Mouse (Mus musculus) left cerebral cortex, adult 9 months (tissue): ENCODE measurements at regions not wholly inside any gene's neighbourhood (a gene's known extent, or its start where the extent isn't known, plus 50 kb on each side); places are given as distances from the start of the nearest gene placed in this dataset.

Experiments used
- DNase-seq, 2 experiments: peaks; one replicate each; pipeline ENCODE4 v3.0.0; 2022; ENCODE audit warnings: low spot score in 2 of 2

GRCm38 (mm10) chr12:118415956-118416355, 114.7 kb upstream of the Sp4 start:
- DNase-seq = no peak

GRCm38 (mm10) chr12:118411767-118412430, 110.7 kb upstream of the Sp4 start:
- DNase-seq = peak in 1 of 2 experiments; percentile 14

- DNase-seq = no peak
These were observed 109.7 kb upstream of the Sp4 start for GRCm38 (mm10) chr12:118410917-118411316.

GRCm38 (mm10) chr12:118405135-118405534, 103.9 kb upstream of the Sp4 start:
- DNase-seq = no peak

- no peak for DNase-seq
These were observed 102.9 kb upstream of the Sp4 start for GRCm38 (mm10) chr12:118404171-118404570.

GRCm38 (mm10) chr12:118403519-118404087, 102.4 kb upstream of the Sp4 start:
- DNase-seq = no peak

- no peak for DNase-seq
These were observed 100.1 kb upstream of the Sp4 start for GRCm38 (mm10) chr12:118401377-118401776.

- no peak for DNase-seq
These were observed 90.4 kb upstream of the Sp4 start for GRCm38 (mm10) chr12:118391654-118392053.

GRCm38 (mm10) chr12:118381013-118381412, 79.8 kb upstream of the Sp4 start:
- DNase-seq = no peak

- no peak for DNase-seq
These were observed 76.7 kb upstream of the Sp4 start for GRCm38 (mm10) chr12:118377898-118378297.

- DNase-seq = no peak
These were observed 75.6 kb upstream of the Sp4 start for GRCm38 (mm10) chr12:118376521-118377493.

- peak in 1 of 2 experiments; percentile 35 for DNase-seq
These were observed 72.0 kb upstream of the Sp4 start for GRCm38 (mm10) chr12:118373250-118373649.

GRCm38 (mm10) chr12:118371905-118372304, 70.7 kb upstream of the Sp4 start:
- no peak for DNase-seq

- DNase-seq = no peak
These were observed 66.3 kb upstream of the Sp4 start for GRCm38 (mm10) chr12:118367307-118368076.

GRCm38 (mm10) chr12:118352866-118353265, 51.6 kb upstream of the Sp4 start:
- DNase-seq = no peak

- no peak for DNase-seq
These were observed 50.2 kb upstream of the Sp4 start for GRCm38 (mm10) chr12:118351421-118351820.
